Mouse (Mus musculus) neural tube, embryonic 15.5 days (tissue): ENCODE data around the gene 2310033P09Rik. TPM values are rescaled to one million over a fixed set of nuclear protein-coding genes. Genes with fewer than 3 reads are reported as not detected.
A peak's percentile ranks its signal among the peaks of the same experiment; 100 is the strongest.
"Not testable (repeated sequence)": the region's sequence is repeated elsewhere in the genome, so short reads cannot be mapped to it uniquely, and the experiment has no call there.

Experiments
- ATAC-seq: fragments of 200-750 bp; cut with Nextera tagmentation; 2 replicates; pipeline ENCODE4 v1.8.0; 2017; ENCODE audit warnings: mild to moderate bottlenecking, moderate TSS enrichment, moderate library complexity; ENCODE audit not compliant: low FRiP score
- H3K27ac ChIP-seq: fragments of 300-500 bp; sonication (generic); replicated peaks from 2 replicates; pipeline ENCODE4 v1.5.1; 2015; ENCODE audit warnings: mild to moderate bottlenecking, inconsistent platforms
- H3K27me3 ChIP-seq: fragments of 300-500 bp; sonication (generic); replicated peaks from 2 replicates; pipeline ENCODE4 v1.6.1; 2015; ENCODE audit warnings: inconsistent platforms
- H3K36me3 ChIP-seq: fragments of 300-500 bp; sonication (generic); 2 replicates; pipeline ENCODE4 v1.6.1; 2015; ENCODE audit warnings: inconsistent platforms
- H3K4me1 ChIP-seq: fragments of 300-500 bp; sonication (generic); 2 replicates; pipeline ENCODE4 v1.6.1; 2015; ENCODE audit warnings: inconsistent platforms
- H3K4me2 ChIP-seq: fragments of 300-500 bp; sonication (generic); 2 replicates; pipeline ENCODE4 v1.6.1; 2015; ENCODE audit warnings: inconsistent platforms, mild to moderate bottlenecking, moderate library complexity
- H3K4me3 ChIP-seq: fragments of 300-500 bp; sonication (generic); replicated peaks from 2 replicates; pipeline ENCODE4 v1.5.1; 2015; ENCODE audit warnings: mild to moderate bottlenecking, inconsistent platforms
- H3K9ac ChIP-seq: fragments of 300-500 bp; sonication (generic); replicated peaks from 2 replicates; pipeline ENCODE4 v1.6.1; 2015; ENCODE audit warnings: mild to moderate bottlenecking, inconsistent platforms
- H3K9me3 ChIP-seq: fragments of 300-500 bp; sonication (generic); replicated peaks from 2 replicates; pipeline ENCODE4 v1.6.1; 2016; ENCODE audit warnings: inconsistent platforms
- WGBS: fragments of 180-500 bp; shearing (Covaris S2); methylation state at CpG from one replicate; pipeline ENCODE4 v1.1.7; 2015; ENCODE audit warnings: mixed read lengths; 5-methylcytosine and 5-hydroxymethylcytosine counted together
- polyA plus RNA-seq: library from polyadenylated mRNA; unstranded; fragments of >200 nt; fragmentation: Nextera tagmentation; extraction: Ambion mirVana; gene quantifications from 2 replicates; pipeline ENCODE4 v1.2.1, GENCODE M21; 2015

2310033P09Rik gene
- polyA plus RNA-seq, 1 experiment from 2014 or later, result 27.3 TPM

GRCm38 (mm10) chr11:59202081-59202995 lies 5.8 kb upstream of the 2310033P09Rik start, which contains the start of gene Mrpl55:
Gene Mrpl55, plus strand, starts transcription at chr11:59202486.
- peaks cover 29% of the 10 kb centered on the region for H3K36me3 ChIP-seq
- peak within 1 kb of the TSS; percentile 80 for H3K9ac ChIP-seq
- no peaks in the 10 kb centered on the region for H3K27me3 ChIP-seq
- H3K27ac ChIP-seq, result peak within 1 kb of the TSS; percentile 70
- peak; percentile 91 for ATAC-seq
- H3K9me3 ChIP-seq, result no peaks in the 10 kb centered on the region
- WGBS, result under 1% methylated on average over 63 of the region's 63 CpGs
- H3K4me2 ChIP-seq, result peak within 1 kb of the TSS; percentile 91
- peaks cover 19% of the 10 kb centered on the region for H3K4me1 ChIP-seq
- peak within 1 kb of the TSS; percentile 74 for H3K4me3 ChIP-seq

GRCm38 (mm10) chr11:59209003-59209441 lies 901 bp downstream of the 2310033P09Rik start:
- peak; percentile 39; the same call in 1 of the 2 replicates for ATAC-seq
- peaks cover 59% of the 10 kb centered on the region for H3K36me3 ChIP-seq

GRCm38 (mm10) chr11:59209580-59209979 lies 1.5 kb downstream of the 2310033P09Rik start:
- no peaks in the 10 kb centered on the region for H3K9me3 ChIP-seq
- peaks cover 28% of the 10 kb centered on the region for H3K4me1 ChIP-seq
- no peaks in the 10 kb centered on the region for H3K27me3 ChIP-seq
- H3K9ac ChIP-seq, result 0 out of 2 replicates have a peak overlapping the region, but pooled peaks have one; percentile 84
- 0 out of 2 replicates have a peak overlapping the region, but pooled peaks have one; percentile 92 for H3K27ac ChIP-seq
- peak overlapping the region; percentile 85 for H3K4me3 ChIP-seq
- H3K36me3 ChIP-seq, result peaks cover 60% of the 10 kb centered on the region
- WGBS, result 70% methylated on average over 5 of the region's 5 CpGs
- peak overlapping the region; percentile 91 for H3K4me2 ChIP-seq
- ATAC-seq, result no peak

More at GRCm38 (mm10) chr11:59209003-59209441, 901 bp downstream of the 2310033P09Rik start:
- Histone ChIP-seq H3K4me3 (peak overlapping the region; percentile 85), H3K27ac (peak overlapping the region; percentile 92), H3K9me3 (no peaks in the 10 kb centered on the region), H3K27me3 (no peaks in the 10 kb centered on the region), H3K4me1 (peaks cover 28% of the 10 kb centered on the region), H3K4me2 (peak overlapping the region; percentile 91), H3K9ac (peak overlapping the region; percentile 84)
- 14% methylated on average over 18 of the region's 18 CpGs for WGBS

- Histone ChIP-seq H3K36me3 (peaks cover 59% of the 10 kb centered on the region), H3K9ac (no peak overlapping the region)
Measured at GRCm38 (mm10) chr11:59210020-59210419, 1.9 kb downstream of the 2310033P09Rik start.

GRCm38 (mm10) chr11:59211561-59211960 lies 3.4 kb downstream of the 2310033P09Rik start:
- not testable (repeated sequence) for ATAC-seq, H3K9me3 ChIP-seq, H3K27me3 ChIP-seq, H3K4me2 ChIP-seq, H3K9ac ChIP-seq, H3K27ac ChIP-seq, H3K4me3 ChIP-seq
- H3K4me1 ChIP-seq, result peaks cover 31% of the 10 kb centered on the region
- WGBS, result 94% methylated on average over 9 of the region's 9 CpGs
- H3K36me3 ChIP-seq, result peaks cover 43% of the 10 kb centered on the region

More at GRCm38 (mm10) chr11:59210020-59210419, 1.9 kb downstream of the 2310033P09Rik start:
- Histone ChIP-seq H3K27me3 (no peaks in the 10 kb centered on the region), H3K4me3 (no peak overlapping the region), H3K9me3 (no peaks in the 10 kb centered on the region), H3K4me2 (0 out of 2 replicates have a peak overlapping the region, but pooled peaks have one; percentile 91), H3K4me1 (peaks cover 28% of the 10 kb centered on the region), H3K27ac (no peak overlapping the region)
- 90% methylated on average over 4 of the region's 4 CpGs for WGBS
- ATAC-seq, result no peak

- H3K27ac ChIP-seq, H3K4me3 ChIP-seq, H3K27me3 ChIP-seq, H3K9ac ChIP-seq, H3K4me2 ChIP-seq, ATAC-seq, H3K9me3 ChIP-seq: not testable (repeated sequence)
- Histone ChIP-seq H3K36me3 (peaks cover 40% of the 10 kb centered on the region), H3K4me1 (peaks cover 34% of the 10 kb centered on the region)
- 87% methylated on average over 12 of the region's 12 CpGs for WGBS
Measured at GRCm38 (mm10) chr11:59212320-59212719, 4.2 kb downstream of the 2310033P09Rik start.

- WGBS, result 92% methylated on average over 12 of the region's 12 CpGs
- Histone ChIP-seq H3K36me3 (peaks cover 40% of the 10 kb centered on the region), H3K4me2 (no peak overlapping the region), H3K4me1 (peaks cover 28% of the 10 kb centered on the region), H3K9ac (no peak overlapping the region), H3K9me3 (no peaks in the 10 kb centered on the region), H3K27ac (no peak overlapping the region), H3K4me3 (no peak overlapping the region), H3K27me3 (no peaks in the 10 kb centered on the region)
- ATAC-seq, result no peak
Measured at GRCm38 (mm10) chr11:59212892-59213494, 4.9 kb downstream of the 2310033P09Rik start.

- Histone ChIP-seq H3K4me2 (no peak overlapping the region), H3K27ac (no peak overlapping the region), H3K4me3 (no peak overlapping the region), H3K4me1 (peaks cover 22% of the 10 kb centered on the region; the same call in 1 of the 2 replicates), H3K9ac (no peak overlapping the region), H3K27me3 (no peaks in the 10 kb centered on the region), H3K36me3 (peaks cover 14% of the 10 kb centered on the region), H3K9me3 (no peaks in the 10 kb centered on the region)
- ATAC-seq, result no peak
- 77% methylated on average over 3 of the region's 3 CpGs for WGBS
Measured at GRCm38 (mm10) chr11:59216955-59217354, 8.8 kb downstream of the 2310033P09Rik start.

- H3K36me3 ChIP-seq, result peaks cover 6% of the 10 kb centered on the region; the same call in 1 of the 2 replicates
- H3K27ac ChIP-seq, result no peak overlapping the region
- H3K4me3 ChIP-seq, result no peak overlapping the region
- no peak for ATAC-seq
- no peak overlapping the region for H3K9ac ChIP-seq
- H3K27me3 ChIP-seq, result no peaks in the 10 kb centered on the region
- H3K4me2 ChIP-seq, result no peak overlapping the region
- 89% methylated on average over 4 of the region's 4 CpGs for WGBS
- no peaks in the 10 kb centered on the region for H3K9me3 ChIP-seq
- H3K4me1 ChIP-seq, result peaks cover 35% of the 10 kb centered on the region
Measured at GRCm38 (mm10) chr11:59218389-59218998, 10.4 kb downstream of the 2310033P09Rik start.

- Histone ChIP-seq H3K27me3 (no peaks in the 10 kb centered on the region), H3K4me1 (peaks cover 40% of the 10 kb centered on the region), H3K9me3 (no peaks in the 10 kb centered on the region), H3K9ac (no peak overlapping the region), H3K27ac (no peak overlapping the region), H3K4me2 (no peak overlapping the region), H3K4me3 (no peak overlapping the region), H3K36me3 (peaks cover 6% of the 10 kb centered on the region; the same call in 1 of the 2 replicates)
- ATAC-seq, result no peak
Measured at GRCm38 (mm10) chr11:59219064-59219463, 10.9 kb downstream of the 2310033P09Rik start.

- Histone ChIP-seq H3K9ac (no peak overlapping the region), H3K4me3 (no peak overlapping the region), H3K27ac (no peak overlapping the region), H3K4me1 (peaks cover 61% of the 10 kb centered on the region), H3K36me3 (no peaks in the 10 kb centered on the region), H3K27me3 (no peaks in the 10 kb centered on the region), H3K4me2 (no peak overlapping the region), H3K9me3 (no peaks in the 10 kb centered on the region)
- ATAC-seq, result no peak
Measured at GRCm38 (mm10) chr11:59221604-59222003, 13.5 kb downstream of the 2310033P09Rik start.
